Mouse (Mus musculus): ENCODE measurements at regions not wholly inside any gene's neighbourhood (a gene's known extent, or its start where the extent isn't known, plus 50 kb on each side); places are given as distances from the start of the nearest gene placed in this dataset.

GRCm38 (mm10) chr12:51294971-51295477 is 52.8 kb upstream of the G2e3 start:
- ATAC-seq (replicated peaks; ENCODE audit: low FRiP score, low TSS enrichment, low read depth), result no peak
- H3K9ac ChIP-seq (ENCODE audit: low read length), result no peak overlapping the region

DNA sequence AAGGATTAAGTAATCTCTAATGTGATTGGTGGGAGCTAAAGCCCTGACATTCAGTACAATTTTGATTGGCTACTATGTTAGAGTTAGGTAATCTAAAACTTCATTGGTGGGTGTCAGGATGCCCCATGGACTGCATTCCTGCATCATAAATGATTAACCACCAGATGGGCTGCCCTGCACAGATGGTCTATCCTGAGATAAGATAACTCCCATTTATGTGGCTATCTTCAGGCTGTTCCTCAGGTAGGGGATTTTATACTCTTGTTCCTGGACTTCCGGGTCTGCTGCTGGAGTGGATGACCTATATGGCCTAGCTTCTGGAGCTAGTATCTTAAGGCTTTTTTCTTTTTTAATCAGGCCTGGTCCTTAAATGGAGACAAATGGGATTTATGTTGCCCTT is 69.5 kb upstream of the G2e3 start:
- Histone ChIP-seq H3K27me3 (replicated peaks; ENCODE audit: control insufficient read depth, insufficient read depth, low read length) (no peaks in the 10 kb centered on the region), H3K27ac (ENCODE audit: low read depth) (no peak overlapping the region), H3K4me2 (ENCODE audit: low read length) (no peak overlapping the region), H3K4me3 (ENCODE audit: low read depth, low read length) (no peak overlapping the region), H3K9me3 (ENCODE audit: control insufficient read depth, low read length) (no peaks in the 10 kb centered on the region), H3K9ac (ENCODE audit: low read length) (no peak overlapping the region), H3K36me3 (ENCODE audit: control insufficient read depth, insufficient read depth, low read length) (no peaks in the 10 kb centered on the region), H3K4me1 (replicated peaks; ENCODE audit: control insufficient read depth, insufficient read depth, low read length) (no peaks in the 10 kb centered on the region)
- 77% methylated on average over 1 of the region's 1 CpGs for WGBS
- ATAC-seq (replicated peaks; ENCODE audit: low FRiP score, low TSS enrichment, low read depth) (no peak; the same call in 1 of the 2 replicates), DNase-seq (ENCODE audit: low spot score) (no peak)

More at GRCm38 (mm10) chr12:51294971-51295477, 52.8 kb upstream of the G2e3 start:
- Histone ChIP-seq H3K36me3 (ENCODE audit: control insufficient read depth, insufficient read depth, low read length) (no peaks in the 10 kb centered on the region), H3K9me3 (ENCODE audit: control insufficient read depth, low read length) (no peaks in the 10 kb centered on the region), H3K27ac (ENCODE audit: low read depth) (no peak overlapping the region), H3K4me1 (replicated peaks; ENCODE audit: control insufficient read depth, insufficient read depth, low read length) (no peaks in the 10 kb centered on the region), H3K4me2 (ENCODE audit: low read length) (no peak overlapping the region), H3K27me3 (replicated peaks; ENCODE audit: control insufficient read depth, insufficient read depth, low read length) (no peaks in the 10 kb centered on the region), H3K4me3 (ENCODE audit: low read depth, low read length) (no peak overlapping the region)
- 87% methylated on average over 4 of the region's 4 CpGs for WGBS
- no peak for DNase-seq (ENCODE audit: low spot score)

GRCm38 (mm10) chr12:51275818-51276538 is 71.9 kb upstream of the G2e3 start:
- no peak overlapping the region for H3K4me2 ChIP-seq (ENCODE audit: low read length)
- no peak for DNase-seq (ENCODE audit: low spot score)

DNA sequence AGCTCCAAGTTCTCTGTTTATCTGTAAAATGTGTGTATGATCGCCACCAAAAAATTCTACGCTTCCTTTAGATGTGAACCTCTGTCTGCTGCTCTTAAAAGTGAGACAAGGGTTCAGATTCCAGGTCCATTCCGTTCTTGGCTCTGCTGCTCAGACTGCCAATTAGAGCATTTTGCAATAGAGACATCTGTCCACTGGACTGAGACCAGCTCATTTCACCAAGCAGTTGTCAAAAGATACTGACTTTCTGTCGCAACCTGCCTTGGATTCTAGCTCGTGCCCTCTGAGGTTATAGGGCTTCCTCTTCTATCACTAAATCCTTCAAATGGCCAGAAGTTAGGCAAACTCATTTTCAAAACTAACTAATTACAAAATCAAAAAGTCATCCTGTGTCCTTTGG is 74.4 kb upstream of the G2e3 start:
- no peak overlapping the region for H3K4me2 ChIP-seq (ENCODE audit: low read length)
- no peak overlapping the region for H3K4me3 ChIP-seq (ENCODE audit: low read depth, low read length)
- DNase-seq (ENCODE audit: low spot score) (no peak), ATAC-seq (replicated peaks; ENCODE audit: low FRiP score, low TSS enrichment, low read depth) (no peak)
- H3K27me3 ChIP-seq (replicated peaks; ENCODE audit: control insufficient read depth, insufficient read depth, low read length), result no peaks in the 10 kb centered on the region
- no peaks in the 10 kb centered on the region for H3K36me3 ChIP-seq (ENCODE audit: control insufficient read depth, insufficient read depth, low read length)
- H3K27ac ChIP-seq (ENCODE audit: low read depth), result no peak overlapping the region
- H3K9ac ChIP-seq (ENCODE audit: low read length), result no peak overlapping the region
- H3K4me1 ChIP-seq (replicated peaks; ENCODE audit: control insufficient read depth, insufficient read depth, low read length), result no peaks in the 10 kb centered on the region
- 89% methylated on average over 5 of the region's 5 CpGs for WGBS
- H3K9me3 ChIP-seq (ENCODE audit: control insufficient read depth, low read length), result no peaks in the 10 kb centered on the region

More at GRCm38 (mm10) chr12:51275818-51276538, 71.9 kb upstream of the G2e3 start:
- no peaks in the 10 kb centered on the region for H3K4me1 ChIP-seq (replicated peaks; ENCODE audit: control insufficient read depth, insufficient read depth, low read length)
- no peaks in the 10 kb centered on the region for H3K36me3 ChIP-seq (ENCODE audit: control insufficient read depth, insufficient read depth, low read length)
- WGBS, result 51% methylated on average over 14 of the region's 14 CpGs
- no peaks in the 10 kb centered on the region for H3K27me3 ChIP-seq (replicated peaks; ENCODE audit: control insufficient read depth, insufficient read depth, low read length)
- no peak for ATAC-seq (replicated peaks; ENCODE audit: low FRiP score, low TSS enrichment, low read depth)
- H3K9ac ChIP-seq (ENCODE audit: low read length), result no peak overlapping the region
- H3K4me3 ChIP-seq (ENCODE audit: low read depth, low read length), result no peak overlapping the region
- H3K9me3 ChIP-seq (ENCODE audit: control insufficient read depth, low read length), result no peaks in the 10 kb centered on the region
- no peak overlapping the region for H3K27ac ChIP-seq (ENCODE audit: low read depth)

DNA sequence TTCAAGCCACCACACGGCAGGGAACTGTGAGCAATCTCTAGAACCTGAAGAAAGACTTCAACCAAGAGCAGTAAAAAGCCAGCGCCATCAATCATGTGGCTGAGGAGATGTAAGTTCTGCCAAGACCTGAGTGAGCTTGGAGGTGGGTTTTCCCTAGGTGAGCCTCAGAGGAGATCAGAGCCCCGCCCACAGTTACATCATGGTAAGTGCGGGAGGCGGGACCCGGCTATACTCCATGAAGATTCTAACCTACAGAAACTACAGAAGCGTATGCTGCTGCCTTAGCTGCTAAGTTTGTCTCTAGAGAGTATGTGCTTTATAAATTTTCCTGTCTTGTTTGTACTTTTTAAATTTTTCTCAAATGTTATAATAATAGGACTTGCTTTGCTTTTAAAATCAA is 105.0 kb upstream of the G2e3 start:
- Histone ChIP-seq H3K9me3 (ENCODE audit: control insufficient read depth, low read length) (no peaks in the 10 kb centered on the region), H3K4me2 (ENCODE audit: low read length) (no peak overlapping the region), H3K27me3 (replicated peaks; ENCODE audit: control insufficient read depth, insufficient read depth, low read length) (no peaks in the 10 kb centered on the region), H3K27ac (ENCODE audit: low read depth) (no peak overlapping the region), H3K36me3 (ENCODE audit: control insufficient read depth, insufficient read depth, low read length) (no peaks in the 10 kb centered on the region), H3K9ac (ENCODE audit: low read length) (no peak overlapping the region), H3K4me3 (ENCODE audit: low read depth, low read length) (no peak overlapping the region), H3K4me1 (replicated peaks; ENCODE audit: control insufficient read depth, insufficient read depth, low read length) (no peaks in the 10 kb centered on the region)
- ATAC-seq (replicated peaks; ENCODE audit: low FRiP score, low TSS enrichment, low read depth), result no peak
- 82% methylated on average over 7 of the region's 7 CpGs for WGBS
- DNase-seq (ENCODE audit: low spot score), result no peak

DNA sequence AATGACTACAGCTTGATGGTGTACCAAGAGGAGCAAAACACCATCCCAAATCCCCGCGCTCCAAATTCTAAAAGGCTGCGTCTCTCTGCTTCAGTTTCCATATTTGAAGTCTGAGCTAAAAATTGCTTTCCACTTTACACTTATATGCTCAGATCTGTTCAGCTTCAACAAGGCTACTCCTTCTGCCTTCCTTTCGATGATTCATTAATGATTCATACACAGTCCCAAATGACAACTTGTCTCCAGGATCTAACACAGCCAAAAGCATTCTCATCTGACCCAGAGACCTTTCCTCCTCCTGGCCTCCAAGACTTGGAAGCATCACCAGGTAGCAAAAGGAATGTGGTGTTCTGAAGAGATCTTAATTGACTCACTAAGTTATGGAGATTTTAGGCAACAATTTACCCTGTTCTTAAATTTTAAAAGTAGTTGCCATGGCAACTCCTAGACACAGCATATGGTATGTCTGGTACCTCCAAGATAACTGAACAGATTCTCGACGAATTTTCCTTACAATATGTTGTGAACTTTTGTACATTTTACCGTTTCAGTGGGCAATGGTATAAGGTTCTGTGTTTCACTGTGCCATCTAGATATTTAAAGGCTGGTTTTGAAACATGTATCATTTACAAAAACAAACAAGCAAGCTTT is 106.6 kb upstream of the G2e3 start:
- DNase-seq (ENCODE audit: low spot score), result no peak
- H3K4me2 ChIP-seq (ENCODE audit: low read length), result no peak overlapping the region
- no peak overlapping the region for H3K9ac ChIP-seq (ENCODE audit: low read length)
- H3K4me3 ChIP-seq (ENCODE audit: low read depth, low read length), result no peak overlapping the region
- no peak for ATAC-seq (replicated peaks; ENCODE audit: low FRiP score, low TSS enrichment, low read depth)
- no peak overlapping the region for H3K27ac ChIP-seq (ENCODE audit: low read depth)
- no peaks in the 10 kb centered on the region for H3K9me3 ChIP-seq (ENCODE audit: control insufficient read depth, low read length)
- H3K4me1 ChIP-seq (replicated peaks; ENCODE audit: control insufficient read depth, insufficient read depth, low read length), result no peaks in the 10 kb centered on the region
- H3K36me3 ChIP-seq (ENCODE audit: control insufficient read depth, insufficient read depth, low read length), result no peaks in the 10 kb centered on the region
- WGBS, result 86% methylated on average over 7 of the region's 7 CpGs
- no peaks in the 10 kb centered on the region for H3K27me3 ChIP-seq (replicated peaks; ENCODE audit: control insufficient read depth, insufficient read depth, low read length)

DNA sequence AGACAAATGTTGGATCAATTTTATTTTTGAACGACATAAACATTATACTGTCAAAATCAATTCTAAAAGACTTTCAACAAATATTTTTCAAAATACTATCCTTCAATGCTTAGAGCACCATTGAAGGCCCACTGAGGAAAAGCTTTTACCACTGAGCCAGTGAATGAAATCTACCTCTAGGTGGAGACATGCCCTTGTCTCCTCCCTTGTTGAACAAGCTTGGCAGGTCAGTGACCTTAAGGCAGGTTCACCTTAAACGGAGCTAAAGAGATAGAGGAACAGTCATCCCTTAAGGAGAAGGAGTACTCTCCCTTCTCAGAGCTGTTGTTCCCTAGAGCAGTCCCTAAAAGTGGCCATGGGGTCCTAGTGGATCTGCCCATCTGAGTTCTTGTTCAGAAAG is 136.2 kb upstream of the G2e3 start:
- WGBS, result 37% methylated on average over 2 of the region's 2 CpGs
- Histone ChIP-seq H3K36me3 (ENCODE audit: control insufficient read depth, insufficient read depth, low read length) (no peaks in the 10 kb centered on the region), H3K27ac (ENCODE audit: low read depth) (no peak overlapping the region), H3K4me2 (ENCODE audit: low read length) (no peak overlapping the region), H3K4me1 (replicated peaks; ENCODE audit: control insufficient read depth, insufficient read depth, low read length) (no peaks in the 10 kb centered on the region), H3K27me3 (replicated peaks; ENCODE audit: control insufficient read depth, insufficient read depth, low read length) (no peaks in the 10 kb centered on the region), H3K4me3 (ENCODE audit: low read depth, low read length) (no peak overlapping the region), H3K9me3 (ENCODE audit: control insufficient read depth, low read length) (no peaks in the 10 kb centered on the region), H3K9ac (ENCODE audit: low read length) (no peak overlapping the region)
- DNase-seq (ENCODE audit: low spot score), result no peak
- no peak for ATAC-seq (replicated peaks; ENCODE audit: low FRiP score, low TSS enrichment, low read depth)

DNA sequence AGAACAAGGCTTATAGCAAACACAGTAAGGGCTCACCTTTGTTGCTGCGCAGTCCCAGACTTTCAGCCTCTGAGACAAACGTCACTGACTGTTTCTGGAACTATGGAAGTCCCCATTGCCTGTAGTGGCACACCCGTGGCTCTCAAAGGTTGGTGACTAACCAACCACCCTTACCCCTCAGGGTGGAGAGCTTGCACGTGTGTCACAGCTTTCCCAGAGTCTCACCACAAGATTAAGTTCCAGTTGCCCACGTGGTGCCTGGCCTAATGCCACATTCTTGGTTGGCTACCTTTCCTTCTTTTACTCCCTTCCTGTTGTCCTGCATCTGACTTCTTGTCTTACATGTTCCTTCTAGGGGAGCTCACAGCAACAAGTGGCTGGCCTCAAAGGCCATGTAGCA is 151.6 kb upstream of the G2e3 start:
- Histone ChIP-seq H3K4me2 (ENCODE audit: low read length) (no peak overlapping the region), H3K9me3 (ENCODE audit: control insufficient read depth, low read length) (no peaks in the 10 kb centered on the region), H3K4me3 (ENCODE audit: low read depth, low read length) (no peak overlapping the region), H3K27me3 (replicated peaks; ENCODE audit: control insufficient read depth, insufficient read depth, low read length) (no peaks in the 10 kb centered on the region), H3K4me1 (replicated peaks; ENCODE audit: control insufficient read depth, insufficient read depth, low read length) (no peaks in the 10 kb centered on the region), H3K27ac (ENCODE audit: low read depth) (no peak overlapping the region), H3K9ac (ENCODE audit: low read length) (no peak overlapping the region), H3K36me3 (ENCODE audit: control insufficient read depth, insufficient read depth, low read length) (no peaks in the 10 kb centered on the region)
- WGBS, result 72% methylated on average over 5 of the region's 5 CpGs
- no peak for DNase-seq (ENCODE audit: low spot score)
- ATAC-seq (replicated peaks; ENCODE audit: low FRiP score, low TSS enrichment, low read depth), result no peak

GRCm38 (mm10) chr12:51195136-51195535 is 152.7 kb upstream of the G2e3 start:
- no peak overlapping the region for H3K4me2 ChIP-seq (ENCODE audit: low read length)
- no peak overlapping the region for H3K9ac ChIP-seq (ENCODE audit: low read length)
- DNase-seq (ENCODE audit: low spot score) (no peak), ATAC-seq (replicated peaks; ENCODE audit: low FRiP score, low TSS enrichment, low read depth) (no peak)
- no peak overlapping the region for H3K4me3 ChIP-seq (ENCODE audit: low read depth, low read length)
- H3K27me3 ChIP-seq (replicated peaks; ENCODE audit: control insufficient read depth, insufficient read depth, low read length), result no peaks in the 10 kb centered on the region
- H3K4me1 ChIP-seq (replicated peaks; ENCODE audit: control insufficient read depth, insufficient read depth, low read length), result no peaks in the 10 kb centered on the region
- H3K9me3 ChIP-seq (ENCODE audit: control insufficient read depth, low read length), result no peaks in the 10 kb centered on the region
- H3K36me3 ChIP-seq (ENCODE audit: control insufficient read depth, insufficient read depth, low read length), result no peaks in the 10 kb centered on the region
- no peak overlapping the region for H3K27ac ChIP-seq (ENCODE audit: low read depth)
- 76% methylated on average over 8 of the region's 8 CpGs for WGBS

Data from intestine, embryonic 14.5 days (tissue).